Mouse (Mus musculus): ENCODE results near the gene Afap1l2.

- no peak for TF ChIP-seq CTCF (conservative IDR thresholded peaks at IDR 0.05; ENCODE audit: low read length)
- no peak for TF ChIP-seq POU5F1 (IDR thresholded peaks at IDR 0.05; ENCODE audit: borderline replicate concordance, low read length)
These were observed 6.8 kb upstream of the Afap1l2 start for GRCm38 (mm10) chr19:57014808-57015207.
